Mouse (Mus musculus): ENCODE data around the gene Ylpm1. TPM values are rescaled to one million over a fixed set of nuclear protein-coding genes. Genes with fewer than 3 reads are reported as not detected.

Ylpm1 gene
- polyA plus RNA-seq, 2 experiments, result 8.3 to 9.8 TPM

DNA sequence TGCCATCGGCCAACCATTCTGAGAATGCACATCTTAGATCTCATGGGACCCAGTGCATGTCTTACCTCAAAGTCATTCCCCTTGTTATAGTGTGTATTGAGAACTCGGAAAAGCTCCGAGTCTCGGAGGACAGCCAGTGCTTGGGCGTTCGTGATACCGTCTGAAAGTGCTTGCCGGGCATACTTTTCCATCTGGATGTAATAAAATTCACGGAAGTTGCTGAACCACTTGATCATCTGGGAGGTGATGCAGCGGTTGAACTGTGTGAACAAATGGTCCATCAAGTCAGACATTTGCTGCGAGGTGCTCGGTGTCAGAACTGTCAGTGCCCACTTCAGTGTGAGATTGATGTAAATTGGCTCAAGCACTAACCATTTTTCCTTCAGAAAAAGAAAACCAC, 91.7 kb downstream of the Ylpm1 start:
- peaks cover 3% of the 10 kb centered on the region; the same call in 1 of the 2 replicates for H3K36me3 ChIP-seq (replicated peaks; ENCODE audit: control insufficient read depth, insufficient read depth, low read depth)
- DNase-seq (ENCODE audit: low read depth in 3 of 3, low spot score in 3 of 3) (no peak), ATAC-seq (ENCODE audit: insufficient read depth) (no peak)
- H3K4me2 ChIP-seq (ENCODE audit: low read depth), result no peak overlapping the region
- TF ChIP-seq CTCF (IDR thresholded peaks at IDR 0.05; ENCODE audit: low read depth), result no peak
- no peak overlapping the region for H3K4me3 ChIP-seq (ENCODE audit: insufficient read depth in 1 of 2, low read depth in 2 of 2, low read length in 2 of 2)
- H3K9ac ChIP-seq (replicated peaks), result no peak overlapping the region
- H3K4me1 ChIP-seq (replicated peaks; ENCODE audit: control insufficient read depth in 2 of 2, insufficient read depth in 2 of 2, low read length in 1 of 2), result peaks cover 4 to 15% of the 10 kb centered on the region in 2 experiments; a peak in 2 of 4 replicates
- H3K9me3 ChIP-seq (ENCODE audit: control insufficient read depth, low read length), result no peaks in the 10 kb centered on the region
- WGBS (ENCODE audit: insufficient replicate concordance), result 88% methylated on average over 12 of the region's 12 CpGs
- no peak overlapping the region for H3K27ac ChIP-seq
- H3K27me3 ChIP-seq (ENCODE audit: control insufficient read depth, insufficient read depth, low read length), result no peaks in the 10 kb centered on the region

DNA sequence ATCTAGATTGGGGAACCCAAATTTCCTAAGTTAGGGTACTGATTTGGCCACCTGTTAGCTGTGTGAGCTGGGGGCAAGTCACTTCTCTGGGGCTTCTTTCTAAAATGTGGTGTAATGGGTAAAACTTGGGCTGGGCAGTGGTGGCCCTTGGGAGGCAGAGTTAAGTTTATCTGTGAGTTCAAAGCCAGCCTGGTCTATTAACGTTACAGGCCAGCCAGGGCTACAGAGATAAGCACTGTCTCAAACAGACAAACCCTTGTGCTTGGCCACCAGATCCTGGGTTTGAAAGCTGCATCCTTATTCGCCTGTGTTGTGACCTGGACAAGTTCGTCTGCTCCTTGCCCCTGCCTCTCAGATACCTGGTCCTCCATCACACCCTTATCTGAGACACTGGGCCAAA, 95.1 kb downstream of the Ylpm1 start:
- 20% methylated on average over 3 of the region's 3 CpGs for WGBS (ENCODE audit: insufficient replicate concordance)
- H3K4me3 ChIP-seq (ENCODE audit: insufficient read depth in 1 of 2, low read depth in 2 of 2, low read length in 2 of 2), result no peak overlapping the region
- peak in 1 of 3 experiments; percentile 22 for DNase-seq (ENCODE audit: low read depth in 3 of 3, low spot score in 3 of 3)
- H3K9me3 ChIP-seq (ENCODE audit: control insufficient read depth, low read length), result no peaks in the 10 kb centered on the region
- no peak overlapping the region for H3K9ac ChIP-seq (replicated peaks)
- peak; percentile 72 for ATAC-seq (ENCODE audit: insufficient read depth)
- H3K27ac ChIP-seq, result no peak overlapping the region
- peaks cover 4 to 15% of the 10 kb centered on the region in 2 experiments; a peak in 2 of 4 replicates for H3K4me1 ChIP-seq (replicated peaks; ENCODE audit: control insufficient read depth in 2 of 2, insufficient read depth in 2 of 2, low read length in 1 of 2)
- H3K27me3 ChIP-seq (ENCODE audit: control insufficient read depth, insufficient read depth, low read length), result no peaks in the 10 kb centered on the region
- no peak overlapping the region for H3K4me2 ChIP-seq (ENCODE audit: low read depth)
- H3K36me3 ChIP-seq (replicated peaks; ENCODE audit: control insufficient read depth, insufficient read depth, low read depth), result peaks cover 3% of the 10 kb centered on the region; the same call in 1 of the 2 replicates
- TF ChIP-seq CTCF (IDR thresholded peaks at IDR 0.05; ENCODE audit: low read depth), result no peak
- peak; percentile 57; the same call in 1 of the 2 replicates for TF ChIP-seq EP300 (IDR thresholded peaks at IDR 0.05; ENCODE audit: low read depth)

DNA sequence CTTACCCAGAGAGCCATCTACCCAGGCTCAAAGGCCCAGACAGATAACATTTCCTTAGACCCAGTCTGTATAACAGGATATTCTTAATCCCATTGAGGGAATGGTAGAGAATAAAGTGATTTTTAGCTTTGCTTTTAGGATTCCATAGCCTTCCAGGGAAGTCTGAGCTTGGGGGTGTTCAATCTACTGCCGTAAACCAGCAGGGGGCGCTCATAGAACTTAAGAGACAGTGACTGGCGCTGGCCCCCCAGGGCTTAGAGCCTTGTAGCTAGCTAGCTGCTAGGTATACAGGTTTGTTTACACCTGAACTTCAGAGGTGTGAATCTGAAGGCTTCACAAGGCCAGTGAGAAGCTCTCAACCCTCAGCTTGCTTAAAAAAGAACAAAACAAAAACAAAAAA, 96.1 kb downstream of the Ylpm1 start:
- Histone ChIP-seq H3K4me1 (replicated peaks; ENCODE audit: control insufficient read depth in 2 of 2, insufficient read depth in 2 of 2, low read length in 1 of 2) (peaks cover 4 to 16% of the 10 kb centered on the region in 2 experiments; a peak in 2 of 4 replicates), H3K27ac (no peak overlapping the region), H3K4me3 (ENCODE audit: insufficient read depth in 1 of 2, low read depth in 2 of 2, low read length in 2 of 2) (no peak overlapping the region), H3K36me3 (replicated peaks; ENCODE audit: control insufficient read depth, insufficient read depth, low read depth) (peaks cover 3% of the 10 kb centered on the region; the same call in 1 of the 2 replicates), H3K27me3 (ENCODE audit: control insufficient read depth, insufficient read depth, low read length) (no peaks in the 10 kb centered on the region), H3K4me2 (ENCODE audit: low read depth) (no peak overlapping the region), H3K9ac (replicated peaks) (no peak overlapping the region), H3K9me3 (ENCODE audit: control insufficient read depth, low read length) (no peaks in the 10 kb centered on the region)
- DNase-seq (ENCODE audit: low read depth in 3 of 3, low spot score in 3 of 3), result peak; percentile 54 to 63 (median 61)
- TF ChIP-seq CTCF (IDR thresholded peaks at IDR 0.05; ENCODE audit: low read depth) (peak; percentile 84), EP300 (IDR thresholded peaks at IDR 0.05; ENCODE audit: low read depth) (no peak)
- WGBS (ENCODE audit: insufficient replicate concordance), result 3% methylated on average over 3 of the region's 3 CpGs
- ATAC-seq (ENCODE audit: insufficient read depth), result 0 out of 2 replicates have a peak, but pooled peaks have one; percentile 40

DNA sequence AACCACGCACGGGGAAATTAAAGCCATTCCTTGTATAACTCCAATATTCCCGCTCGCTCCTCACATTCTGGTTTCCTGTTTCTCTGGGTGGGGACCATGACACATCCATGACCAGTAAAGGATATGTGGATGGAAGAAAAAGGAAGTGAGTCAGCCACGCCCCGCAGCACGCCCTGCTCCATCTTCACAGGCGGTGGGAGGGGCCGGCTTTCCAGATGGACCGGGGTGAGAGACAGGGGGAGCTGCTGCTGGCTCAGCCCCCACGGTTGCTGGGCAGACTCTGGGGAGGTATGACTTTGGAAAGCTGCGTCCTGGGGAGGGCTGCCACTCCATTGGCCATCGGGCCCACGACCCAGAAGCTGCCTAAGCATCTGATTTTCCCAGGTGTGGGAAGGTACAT, 97.9 kb downstream of the Ylpm1 start:
- H3K4me1 ChIP-seq (replicated peaks; ENCODE audit: control insufficient read depth in 2 of 2, insufficient read depth in 2 of 2, low read length in 1 of 2), result peaks cover 4 to 17% of the 10 kb centered on the region in 2 experiments; a peak in 2 of 4 replicates
- peaks cover 2% of the 10 kb centered on the region; the same call in 1 of the 2 replicates for H3K36me3 ChIP-seq (replicated peaks; ENCODE audit: control insufficient read depth, insufficient read depth, low read depth)
- H3K27me3 ChIP-seq (ENCODE audit: control insufficient read depth, insufficient read depth, low read length), result no peaks in the 10 kb centered on the region
- TF ChIP-seq EP300 (IDR thresholded peaks at IDR 0.05; ENCODE audit: low read depth) (no peak), CTCF (IDR thresholded peaks at IDR 0.05; ENCODE audit: low read depth) (no peak)
- 26% methylated on average over 14 of the region's 14 CpGs for WGBS (ENCODE audit: insufficient replicate concordance)
- no peak overlapping the region for H3K9ac ChIP-seq (replicated peaks)
- H3K27ac ChIP-seq, result no peak overlapping the region
- no peak for ATAC-seq (ENCODE audit: insufficient read depth)
- no peak for DNase-seq (ENCODE audit: low read depth in 3 of 3, low spot score in 3 of 3)
- no peaks in the 10 kb centered on the region for H3K9me3 ChIP-seq (ENCODE audit: control insufficient read depth, low read length)
- H3K4me3 ChIP-seq (ENCODE audit: insufficient read depth in 1 of 2, low read depth in 2 of 2, low read length in 2 of 2), result no peak overlapping the region
- no peak overlapping the region for H3K4me2 ChIP-seq (ENCODE audit: low read depth)

DNA sequence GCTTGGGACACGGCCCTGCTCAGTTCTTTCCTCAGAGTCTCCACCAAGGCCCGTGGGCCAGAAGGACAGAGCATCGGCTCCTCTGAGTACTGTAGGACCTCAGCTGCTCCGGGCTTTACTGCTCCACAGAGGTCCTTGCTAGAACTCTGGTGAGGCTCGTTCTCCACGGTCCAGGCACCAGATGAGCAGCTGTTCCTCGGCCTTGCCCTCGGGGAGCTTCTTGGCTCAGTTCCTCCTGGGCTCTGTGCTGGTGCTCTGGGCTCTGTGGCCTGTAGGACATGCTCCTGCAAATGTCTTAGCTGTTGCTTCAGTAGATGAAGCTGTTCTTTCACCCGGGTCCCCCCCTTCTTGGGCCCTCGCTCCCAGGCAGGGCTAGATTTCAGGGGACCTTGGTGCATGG, 98.6 kb downstream of the Ylpm1 start:
- TF ChIP-seq CTCF (IDR thresholded peaks at IDR 0.05; ENCODE audit: low read depth), result no peak
- no peak for TF ChIP-seq EP300 (IDR thresholded peaks at IDR 0.05; ENCODE audit: low read depth)
- no peaks in the 10 kb centered on the region for H3K27me3 ChIP-seq (ENCODE audit: control insufficient read depth, insufficient read depth, low read length)
- no peaks in the 10 kb centered on the region for H3K36me3 ChIP-seq (replicated peaks; ENCODE audit: control insufficient read depth, insufficient read depth, low read depth)
- no peaks in the 10 kb centered on the region for H3K9me3 ChIP-seq (ENCODE audit: control insufficient read depth, low read length)
- ATAC-seq (ENCODE audit: insufficient read depth) (no peak), DNase-seq (ENCODE audit: low read depth in 3 of 3, low spot score in 3 of 3) (no peak)
- H3K4me3 ChIP-seq (ENCODE audit: insufficient read depth in 1 of 2, low read depth in 2 of 2, low read length in 2 of 2), result no peak overlapping the region
- 73% methylated on average over 10 of the region's 10 CpGs for WGBS (ENCODE audit: insufficient replicate concordance)
- H3K4me2 ChIP-seq (ENCODE audit: low read depth), result no peak overlapping the region
- H3K27ac ChIP-seq, result no peak overlapping the region
- H3K4me1 ChIP-seq (replicated peaks; ENCODE audit: control insufficient read depth in 2 of 2, insufficient read depth in 2 of 2, low read length in 1 of 2), result peaks cover 4 to 17% of the 10 kb centered on the region in 2 experiments; a peak in 2 of 4 replicates
- H3K9ac ChIP-seq (replicated peaks), result no peak overlapping the region

All from liver, embryonic 14.5 days (tissue).